Mouse (Mus musculus) hindbrain, embryonic 15.5 days (tissue): ENCODE results near the gene Castor1. TPM values are rescaled to one million over a fixed set of nuclear protein-coding genes. Genes with fewer than 3 reads are reported as not detected.

Experiments used
- ATAC-seq: fragments of 200-750 bp; cut with Nextera tagmentation; 2 replicates; pipeline ENCODE4 v1.8.0; 2017; ENCODE audit warnings: low read depth, moderate number of reproducible peaks, moderate TSS enrichment; ENCODE audit not compliant: low FRiP score
- H3K27ac ChIP-seq: fragments of 300-500 bp; sonication (generic); replicated peaks from 2 replicates; pipeline ENCODE4 v1.5.1; 2015; ENCODE audit warnings: mild to moderate bottlenecking, inconsistent platforms
- H3K27me3 ChIP-seq: fragments of 300-500 bp; sonication (generic); 2 replicates; pipeline ENCODE4 v1.6.1; 2015; ENCODE audit warnings: control low read depth, inconsistent platforms
- H3K36me3 ChIP-seq: fragments of 300-500 bp; sonication (generic); 2 replicates; pipeline ENCODE4 v1.6.1; 2015; ENCODE audit warnings: control low read depth, inconsistent platforms
- H3K4me1 ChIP-seq: fragments of 300-500 bp; sonication (generic); replicated peaks from 2 replicates; pipeline ENCODE4 v1.6.1; 2015; ENCODE audit warnings: control low read depth, inconsistent platforms
- H3K4me2 ChIP-seq: fragments of 300-500 bp; sonication (generic); 2 replicates; pipeline ENCODE4 v1.6.1; 2015; ENCODE audit warnings: moderate library complexity, mild to moderate bottlenecking, inconsistent platforms
- H3K4me3 ChIP-seq: fragments of 300-500 bp; sonication (generic); 2 replicates; pipeline ENCODE4 v1.5.1; 2015; ENCODE audit warnings: mild to moderate bottlenecking, inconsistent platforms
- H3K9ac ChIP-seq: fragments of 300-500 bp; sonication (generic); 2 replicates; pipeline ENCODE4 v1.6.1; 2015; ENCODE audit warnings: inconsistent platforms
- H3K9me3 ChIP-seq: fragments of 300-500 bp; sonication (generic); 2 replicates; pipeline ENCODE4 v1.6.1; 2016; ENCODE audit warnings: control low read depth, inconsistent platforms
- WGBS: fragments of 180-500 bp; shearing (Covaris S2); methylation state at CpG from one replicate; pipeline ENCODE4 v1.1.7; 2015; 5-methylcytosine and 5-hydroxymethylcytosine counted together
- polyA plus RNA-seq: library from polyadenylated mRNA; unstranded; fragments of >200 nt; fragmentation: Nextera tagmentation; extraction: Ambion mirVana; gene quantifications from 2 replicates; pipeline ENCODE4 v1.2.1, GENCODE M21; 2015

Gene Castor1
- polyA plus RNA-seq, 1 experiment from 2014 or later = 4.6 TPM

- WGBS = 90% methylated on average over 6 of the region's 6 CpGs
- H3K27me3 ChIP-seq = no peaks in the 10 kb centered on the region
- no peak for ATAC-seq
- no peak overlapping the region for H3K4me3 ChIP-seq
- no peaks in the 10 kb centered on the region for H3K9me3 ChIP-seq
- no peak overlapping the region for H3K4me2 ChIP-seq
- H3K4me1 ChIP-seq = no peaks in the 10 kb centered on the region
- H3K36me3 ChIP-seq = no peaks in the 10 kb centered on the region
- no peak overlapping the region for H3K27ac ChIP-seq
- H3K9ac ChIP-seq = no peak overlapping the region
Observed at GRCm38 (mm10) chr11:4238167-4238566, 20.1 kb downstream of the Castor1 start.

- WGBS = 92% methylated on average over 23 of the region's 23 CpGs
- Histone ChIP-seq H3K4me3 (no peak overlapping the region), H3K9ac (no peak overlapping the region), H3K9me3 (no peaks in the 10 kb centered on the region), H3K4me1 (no peaks in the 10 kb centered on the region), H3K36me3 (no peaks in the 10 kb centered on the region), H3K4me2 (no peak overlapping the region), H3K27ac (no peak overlapping the region), H3K27me3 (no peaks in the 10 kb centered on the region)
- no peak for ATAC-seq
Observed at GRCm38 (mm10) chr11:4239691-4240090, 21.7 kb downstream of the Castor1 start.

- no peaks in the 10 kb centered on the region for H3K27me3 ChIP-seq
- no peaks in the 10 kb centered on the region for H3K4me1 ChIP-seq
- H3K9me3 ChIP-seq = no peaks in the 10 kb centered on the region
- no peaks in the 10 kb centered on the region for H3K36me3 ChIP-seq
- WGBS = 74% methylated on average over 7 of the region's 7 CpGs
- H3K4me2 ChIP-seq = no peak overlapping the region
- no peak overlapping the region for H3K4me3 ChIP-seq
- ATAC-seq = no peak
- no peak overlapping the region for H3K27ac ChIP-seq
- H3K9ac ChIP-seq = no peak overlapping the region
Observed at GRCm38 (mm10) chr11:4240151-4240550, 22.1 kb downstream of the Castor1 start.

GRCm38 (mm10) chr11:4241180-4241579 is 23.2 kb downstream of the Castor1 start:
- no peak for ATAC-seq
- H3K9ac ChIP-seq = no peak overlapping the region
- no peak overlapping the region for H3K4me3 ChIP-seq
- no peaks in the 10 kb centered on the region for H3K36me3 ChIP-seq
- no peak overlapping the region for H3K27ac ChIP-seq
- WGBS = 79% methylated on average over 4 of the region's 4 CpGs
- H3K27me3 ChIP-seq = no peaks in the 10 kb centered on the region
- H3K9me3 ChIP-seq = no peaks in the 10 kb centered on the region
- H3K4me2 ChIP-seq = no peak overlapping the region
- H3K4me1 ChIP-seq = no peaks in the 10 kb centered on the region

GRCm38 (mm10) chr11:4246126-4246525 is 28.1 kb downstream of the Castor1 start:
- H3K36me3 ChIP-seq = no peaks in the 10 kb centered on the region
- ATAC-seq = no peak
- H3K4me1 ChIP-seq = no peaks in the 10 kb centered on the region
- no peak overlapping the region for H3K4me3 ChIP-seq
- H3K27me3 ChIP-seq = no peaks in the 10 kb centered on the region
- H3K4me2 ChIP-seq = no peak overlapping the region
- 78% methylated on average over 6 of the region's 6 CpGs for WGBS
- H3K27ac ChIP-seq = no peak overlapping the region
- H3K9me3 ChIP-seq = no peaks in the 10 kb centered on the region
- H3K9ac ChIP-seq = no peak overlapping the region

- no peaks in the 10 kb centered on the region for H3K36me3 ChIP-seq
- H3K9me3 ChIP-seq = no peaks in the 10 kb centered on the region
- 82% methylated on average over 4 of the region's 4 CpGs for WGBS
- no peak overlapping the region for H3K27ac ChIP-seq
- no peak overlapping the region for H3K9ac ChIP-seq
- H3K4me3 ChIP-seq = no peak overlapping the region
- H3K27me3 ChIP-seq = no peaks in the 10 kb centered on the region
- no peak for ATAC-seq
- H3K4me1 ChIP-seq = no peaks in the 10 kb centered on the region
- H3K4me2 ChIP-seq = no peak overlapping the region
Observed at GRCm38 (mm10) chr11:4246623-4247022, 28.6 kb downstream of the Castor1 start.

- 76% methylated on average over 14 of the region's 14 CpGs for WGBS
- Histone ChIP-seq H3K9me3 (no peaks in the 10 kb centered on the region), H3K27ac (no peak overlapping the region), H3K4me3 (no peak overlapping the region), H3K9ac (no peak overlapping the region), H3K36me3 (no peaks in the 10 kb centered on the region), H3K27me3 (no peaks in the 10 kb centered on the region), H3K4me2 (no peak overlapping the region), H3K4me1 (no peaks in the 10 kb centered on the region)
- no peak for ATAC-seq
Observed at GRCm38 (mm10) chr11:4247201-4247959, 29.4 kb downstream of the Castor1 start.

- 93% methylated on average over 3 of the region's 3 CpGs for WGBS
- no peak overlapping the region for H3K4me2 ChIP-seq
- H3K4me3 ChIP-seq = no peak overlapping the region
- H3K27me3 ChIP-seq = no peaks in the 10 kb centered on the region
- H3K27ac ChIP-seq = no peak overlapping the region
- no peaks in the 10 kb centered on the region for H3K36me3 ChIP-seq
- H3K9ac ChIP-seq = no peak overlapping the region
- no peaks in the 10 kb centered on the region for H3K4me1 ChIP-seq
- no peaks in the 10 kb centered on the region for H3K9me3 ChIP-seq
- no peak for ATAC-seq
Observed at GRCm38 (mm10) chr11:4249151-4249550, 31.1 kb downstream of the Castor1 start.

GRCm38 (mm10) chr11:4250290-4250689 is 32.3 kb downstream of the Castor1 start:
- H3K27me3 ChIP-seq = no peaks in the 10 kb centered on the region
- no peak overlapping the region for H3K4me2 ChIP-seq
- no peaks in the 10 kb centered on the region for H3K36me3 ChIP-seq
- no peak overlapping the region for H3K27ac ChIP-seq
- H3K4me1 ChIP-seq = no peaks in the 10 kb centered on the region
- H3K9me3 ChIP-seq = no peaks in the 10 kb centered on the region
- no peak for ATAC-seq
- no peak overlapping the region for H3K9ac ChIP-seq
- WGBS = 72% methylated on average over 7 of the region's 7 CpGs
- no peak overlapping the region for H3K4me3 ChIP-seq

GRCm38 (mm10) chr11:4251376-4251775 is 33.4 kb downstream of the Castor1 start:
- no peak for ATAC-seq
- Histone ChIP-seq H3K27ac (no peak overlapping the region), H3K9me3 (no peaks in the 10 kb centered on the region), H3K4me2 (no peak overlapping the region), H3K27me3 (no peaks in the 10 kb centered on the region), H3K4me1 (no peaks in the 10 kb centered on the region), H3K9ac (no peak overlapping the region), H3K36me3 (no peaks in the 10 kb centered on the region), H3K4me3 (no peak overlapping the region)
- WGBS = 85% methylated on average over 3 of the region's 3 CpGs

GRCm38 (mm10) chr11:4252886-4253285 is 34.9 kb downstream of the Castor1 start:
- H3K4me2 ChIP-seq = no peak overlapping the region
- no peak for ATAC-seq
- H3K9ac ChIP-seq = no peak overlapping the region
- no peaks in the 10 kb centered on the region for H3K36me3 ChIP-seq
- WGBS = 76% methylated on average over 2 of the region's 2 CpGs
- no peaks in the 10 kb centered on the region for H3K27me3 ChIP-seq
- no peak overlapping the region for H3K27ac ChIP-seq
- H3K9me3 ChIP-seq = no peaks in the 10 kb centered on the region
- H3K4me3 ChIP-seq = no peak overlapping the region
- H3K4me1 ChIP-seq = no peaks in the 10 kb centered on the region

- no peak for ATAC-seq
- Histone ChIP-seq H3K27ac (no peak within 1 kb of the TSS), H3K27me3 (no peaks in the 10 kb centered on the region), H3K9me3 (no peaks in the 10 kb centered on the region), H3K4me3 (no peak within 1 kb of the TSS), H3K4me1 (peaks cover 16% of the 10 kb centered on the region), H3K36me3 (no peaks in the 10 kb centered on the region), H3K9ac (no peak within 1 kb of the TSS), H3K4me2 (no peak within 1 kb of the TSS)
- 74% methylated on average over 11 of the region's 11 CpGs for WGBS
Observed at GRCm38 (mm10) chr11:4256846-4257607, 39.0 kb downstream of the Castor1 start, which contains the start of gene Lif. Gene Lif, plus strand, starts transcription at chr11:4257557.
